Mouse (Mus musculus) liver, adult 2 months (tissue): ENCODE results near the gene Rpp25. TPM values are rescaled to one million over a fixed set of nuclear protein-coding genes. Genes with fewer than 3 reads are reported as not detected.

Experiments
- DNase-seq: peaks from one replicate; pipeline ENCODE4 v3.0.0-alpha.2; 2011; ENCODE audit warnings: low read depth, low spot score; ENCODE audit errors: extremely low read depth
- H3K27ac ChIP-seq: fragments of 200-500 bp; replicated peaks from 2 replicates; pipeline ENCODE4 v1.5.1; 2012; ENCODE audit warnings: low read depth, mild to moderate bottlenecking, control low read depth, inconsistent platforms, low read length; ENCODE audit not compliant: insufficient read depth
- H3K27me3 ChIP-seq: fragments of 200-500 bp; 2 replicates; pipeline ENCODE4 v1.6.1; 2012; ENCODE audit warnings: mild to moderate bottlenecking, moderate library complexity, low read length, inconsistent platforms; ENCODE audit not compliant: control insufficient read depth, insufficient read depth
- H3K36me3 ChIP-seq: fragments of 200-500 bp; 2 replicates; pipeline ENCODE4 v1.6.1; 2012; ENCODE audit warnings: low read length, inconsistent platforms; ENCODE audit not compliant: control insufficient read depth, insufficient read depth
- H3K4me1 ChIP-seq: fragments of 200-500 bp; 2 replicates; pipeline ENCODE4 v1.6.1; 2011; ENCODE audit warnings: low read length; ENCODE audit not compliant: control insufficient read depth, insufficient read depth
- H3K4me3 ChIP-seq: fragments of 200-500 bp; 2 replicates; pipeline ENCODE4 v1.5.1; 2011; ENCODE audit warnings: low read depth, mild to moderate bottlenecking, control low read depth, low read length, moderate library complexity; ENCODE audit not compliant: insufficient read depth
- H3K79me2 ChIP-seq: fragments of 200-500 bp; 2 replicates; pipeline ENCODE4 v1.6.1; 2012; ENCODE audit warnings: inconsistent platforms, mild to moderate bottlenecking, low read length, moderate library complexity; ENCODE audit not compliant: control insufficient read depth, insufficient read depth
- H3K9ac ChIP-seq: fragments of 200-500 bp; 2 replicates; pipeline ENCODE4 v1.6.1; 2012; ENCODE audit warnings: low read depth, mild to moderate bottlenecking, control low read depth, inconsistent platforms, low read length
- CTCF ChIP-seq: fragments of 200-500 bp; IDR thresholded peaks from 2 replicates; pipeline ENCODE4 v1.5.1; 2011; ENCODE audit warnings: low read depth, low read length, control low read depth
- POLR2A ChIP-seq: fragments of 200-500 bp; IDR thresholded peaks from 2 replicates; pipeline ENCODE4 v1.6.1; 2011; ENCODE audit warnings: low read length, control low read depth; ENCODE audit not compliant: insufficient read depth; ENCODE audit errors: extremely low read depth
- WGBS: fragments of 180-500 bp; shearing (Covaris S2); methylation state at CpG from one replicate; pipeline ENCODE4 v1.1.7; 2018; 5-methylcytosine and 5-hydroxymethylcytosine counted together
- polyA plus RNA-seq: library from polyadenylated mRNA; depleted of rRNA; stranded (reverse); fragments of >200 nt; gene quantifications from 2 replicates; pipeline ENCODE4 v1.2.3, GENCODE M21; 2012
- total RNA-seq: library from RNA; depleted of rRNA; stranded (reverse); fragments of >200 nt; gene quantifications from 2 replicates; pipeline ENCODE4 v1.2.3, GENCODE M21; 2014

The Rpp25 gene
- total and polyA plus RNA-seq, 2 experiments, result not detected

DNA sequence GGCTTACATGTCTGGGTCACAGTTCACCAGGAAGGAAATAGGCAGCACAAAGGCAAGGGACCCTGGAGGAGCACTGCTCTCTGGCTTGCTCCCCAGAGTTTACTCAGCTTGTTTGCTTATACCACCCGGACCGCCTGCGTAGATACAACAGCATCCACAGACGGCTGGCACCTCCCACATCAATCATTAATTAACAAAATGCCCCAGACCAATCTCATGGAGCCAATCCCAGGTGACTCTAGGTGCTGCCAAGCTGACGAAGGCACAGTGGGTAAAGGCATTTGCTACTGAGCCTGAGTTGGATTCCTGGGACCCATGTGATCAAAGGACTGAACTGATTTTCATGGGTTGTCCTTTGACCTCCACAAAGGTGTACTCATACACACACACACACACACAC, 6.6 kb upstream of the Rpp25 start:
- DNase-seq, result peak; percentile 70
- Histone ChIP-seq H3K27ac (no peak overlapping the region), H3K27me3 (peaks cover 4% of the 10 kb centered on the region; the same call in 1 of the 2 replicates), H3K4me3 (no peak overlapping the region), H3K4me1 (0 out of 2 replicates have a peak, but pooled peaks cover 6% of the 10 kb centered on the region), H3K79me2 (no peaks in the 10 kb centered on the region), H3K36me3 (no peaks in the 10 kb centered on the region), H3K9ac (no peak overlapping the region)
- 8% methylated on average over 5 of the region's 5 CpGs for WGBS
- TF ChIP-seq POLR2A (no peak), CTCF (no peak)

DNA sequence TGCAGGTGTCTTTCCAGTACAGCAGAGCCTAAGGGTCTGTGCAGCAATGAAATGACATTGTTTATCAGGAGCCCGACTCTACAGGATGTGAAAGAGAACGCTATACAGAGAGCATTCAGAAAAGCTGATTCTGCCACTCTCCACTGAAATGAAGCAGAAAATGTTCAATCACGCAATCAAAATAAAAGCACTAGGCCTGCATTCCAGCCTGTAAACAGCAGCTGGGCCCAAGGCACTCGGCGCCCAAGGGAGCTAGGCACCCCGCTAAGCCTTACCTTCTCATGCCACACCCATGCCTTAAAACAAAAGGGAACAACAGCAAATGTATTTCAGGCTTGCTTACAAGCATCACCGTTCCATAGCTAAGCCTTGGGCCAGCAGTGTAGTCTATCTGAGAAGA, 5.3 kb upstream of the Rpp25 start:
- Histone ChIP-seq H3K36me3 (no peaks in the 10 kb centered on the region), H3K4me1 (0 out of 2 replicates have a peak, but pooled peaks cover 6% of the 10 kb centered on the region), H3K4me3 (no peak overlapping the region), H3K27ac (no peak overlapping the region), H3K9ac (no peak overlapping the region), H3K27me3 (peaks cover 6% of the 10 kb centered on the region; the same call in 1 of the 2 replicates), H3K79me2 (no peaks in the 10 kb centered on the region)
- no peak for TF ChIP-seq POLR2A
- no peak for DNase-seq
- 87% methylated on average over 7 of the region's 7 CpGs for WGBS

GRCm38 (mm10) chr9:57501452-57501851, 2.4 kb upstream of the Rpp25 start:
- Histone ChIP-seq H3K4me3 (no peak overlapping the region), H3K36me3 (no peaks in the 10 kb centered on the region), H3K27me3 (peaks cover 6% of the 10 kb centered on the region), H3K79me2 (no peaks in the 10 kb centered on the region), H3K9ac (no peak overlapping the region), H3K4me1 (0 out of 2 replicates have a peak, but pooled peaks cover 6% of the 10 kb centered on the region), H3K27ac (no peak overlapping the region)
- 26% methylated on average over 13 of the region's 13 CpGs for WGBS
- no peak for DNase-seq
- TF ChIP-seq POLR2A (no peak), CTCF (no peak)

GRCm38 (mm10) chr9:57501861-57502260, 2.0 kb upstream of the Rpp25 start:
- TF ChIP-seq POLR2A (no peak), CTCF (no peak)
- 23% methylated on average over 20 of the region's 20 CpGs for WGBS
- Histone ChIP-seq H3K4me3 (no peak overlapping the region), H3K36me3 (no peaks in the 10 kb centered on the region), H3K9ac (no peak overlapping the region), H3K27ac (no peak overlapping the region), H3K79me2 (no peaks in the 10 kb centered on the region), H3K4me1 (0 out of 2 replicates have a peak, but pooled peaks cover 6% of the 10 kb centered on the region), H3K27me3 (peaks cover 6% of the 10 kb centered on the region)
- DNase-seq, result no peak

DNA sequence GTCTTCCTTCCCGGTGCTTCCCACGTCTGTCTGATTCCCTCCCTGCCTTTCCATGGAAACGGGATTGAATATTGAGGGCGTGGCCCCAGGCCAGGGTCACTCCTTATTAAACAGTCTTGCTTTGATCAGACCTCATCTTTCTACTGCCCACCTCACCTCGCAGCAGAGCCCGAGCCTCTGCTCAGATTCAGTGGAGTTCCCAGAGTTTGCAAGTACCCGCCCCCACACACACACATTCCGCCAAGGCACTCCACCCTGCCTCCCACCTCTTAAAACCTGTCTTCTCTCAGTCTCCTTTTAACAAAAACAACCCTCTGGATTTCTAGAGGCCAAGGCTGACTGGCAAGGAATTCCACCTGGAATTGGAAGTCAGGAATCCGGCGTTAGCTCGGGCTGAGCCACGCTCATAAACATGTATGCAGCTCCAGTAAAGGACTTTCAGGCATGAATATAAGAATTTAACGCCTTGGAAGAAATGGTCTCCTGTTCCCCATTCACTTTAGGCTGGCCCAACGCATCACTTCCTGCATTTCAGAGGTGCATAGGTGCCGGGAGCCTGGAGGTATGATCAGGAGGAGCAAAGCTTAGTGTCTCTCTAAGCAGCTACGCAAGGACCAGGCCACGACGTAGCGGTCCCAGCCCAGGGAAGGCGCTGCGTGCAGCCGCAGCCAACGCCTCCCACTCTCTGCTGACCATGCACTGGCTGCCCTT, 760 bp upstream of the Rpp25 start:
- H3K9ac ChIP-seq, result no peak overlapping the region
- H3K4me3 ChIP-seq, result no peak overlapping the region
- TF ChIP-seq CTCF (no peak), POLR2A (no peak)
- DNase-seq, result no peak
- H3K27me3 ChIP-seq, result peaks cover 6% of the 10 kb centered on the region
- H3K4me1 ChIP-seq, result no peaks in the 10 kb centered on the region
- WGBS, result 15% methylated on average over 23 of the region's 23 CpGs
- no peaks in the 10 kb centered on the region for H3K79me2 ChIP-seq
- H3K27ac ChIP-seq, result no peak overlapping the region
- H3K36me3 ChIP-seq, result no peaks in the 10 kb centered on the region

- Histone ChIP-seq H3K4me1 (no peaks in the 10 kb centered on the region), H3K79me2 (no peaks in the 10 kb centered on the region)
- 2% methylated on average over 34 of the region's 34 CpGs for WGBS
Measured at GRCm38 (mm10) chr9:57504381-57504700, 515 bp downstream of the Rpp25 start.

More at GRCm38 (mm10) chr9:57504381-57504700, 515 bp downstream of the Rpp25 start:
- H3K27ac ChIP-seq, result no peak overlapping the region
- DNase-seq, result no peak
- TF ChIP-seq CTCF, result peak; percentile 29
- no peak for TF ChIP-seq POLR2A
- peak overlapping the region; percentile 39; the same call in 1 of the 2 replicates for H3K4me3 ChIP-seq
- no peak overlapping the region for H3K9ac ChIP-seq
- peaks cover 6% of the 10 kb centered on the region for H3K27me3 ChIP-seq
- H3K36me3 ChIP-seq, result no peaks in the 10 kb centered on the region
